Mouse (Mus musculus) v-Abl transformed pro-B cells (cell line): ENCODE measurements around the gene Lpp.

Experiments used
- in situ Hi-C, 2 experiments: fragments of 400-800 bp; cut with MboI; formaldehyde crosslinking; loops; one replicate each; pipeline ENCODE4 v1.15.1; 2025; ENCODE audit not compliant: unreplicated experiment in 2 of 2

Gene Lpp

DNA sequence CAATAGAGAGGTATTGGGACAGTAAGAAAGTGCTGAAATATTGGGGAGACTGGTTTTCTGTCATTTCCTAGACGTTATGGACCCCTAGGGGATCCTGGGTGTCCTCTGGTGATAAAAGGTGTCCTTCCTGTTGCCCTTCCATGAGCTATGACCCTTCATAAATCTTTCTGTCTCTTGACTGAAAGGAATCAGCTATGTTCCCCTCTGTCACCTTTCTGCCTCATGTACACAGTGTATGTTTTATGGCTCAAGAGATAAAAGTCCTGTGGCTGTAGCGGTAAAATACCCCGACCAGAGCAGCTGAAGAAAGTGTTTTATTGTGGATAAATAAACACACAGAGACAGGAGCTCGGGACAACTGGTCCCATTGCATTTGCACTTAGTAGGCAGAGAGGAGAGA is 5.2 kb downstream of the Lpp start:
- in situ Hi-C loops, result no loop called here

DNA sequence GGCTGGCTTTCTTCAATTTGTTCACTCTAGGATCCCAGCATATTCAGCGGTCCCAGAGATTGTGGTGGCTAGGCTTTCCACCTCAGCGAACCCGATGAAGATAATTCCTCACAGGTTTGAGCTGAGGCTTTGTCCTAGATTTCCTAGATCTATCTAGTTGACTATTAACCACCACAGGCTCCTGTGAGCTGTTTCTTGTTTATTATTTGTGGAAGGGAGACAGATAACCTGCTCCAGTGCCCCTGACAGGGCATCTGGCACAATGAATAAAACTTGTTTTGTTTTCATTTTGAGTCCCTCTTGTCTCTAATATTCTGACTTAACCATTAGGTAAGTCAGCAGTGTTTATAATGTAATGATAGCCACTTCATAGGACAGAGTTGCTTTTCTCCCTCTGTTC is 5.6 kb downstream of the Lpp start:
- in situ Hi-C loops, result no loop called here

DNA sequence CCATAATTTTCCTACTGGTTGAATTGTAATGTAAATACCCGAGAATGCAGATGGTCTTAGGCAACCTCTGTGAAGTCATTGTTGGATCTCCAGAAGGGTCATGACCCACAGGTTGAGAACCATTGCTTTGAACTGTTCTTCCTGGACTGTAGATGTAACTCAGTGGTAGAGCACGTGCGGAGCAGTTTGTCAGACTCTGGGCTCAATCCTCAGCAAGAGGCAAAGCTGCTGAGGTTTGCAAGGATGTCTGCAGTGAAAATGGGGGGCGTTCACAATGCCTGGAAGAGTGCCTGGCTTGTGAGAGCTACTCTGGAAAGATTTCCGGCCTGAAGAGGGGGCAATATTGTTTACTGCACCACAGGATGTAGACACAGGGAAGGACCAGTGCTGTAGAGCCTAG is 6.2 kb downstream of the Lpp start:
- in situ Hi-C loops, result no loop called here

DNA sequence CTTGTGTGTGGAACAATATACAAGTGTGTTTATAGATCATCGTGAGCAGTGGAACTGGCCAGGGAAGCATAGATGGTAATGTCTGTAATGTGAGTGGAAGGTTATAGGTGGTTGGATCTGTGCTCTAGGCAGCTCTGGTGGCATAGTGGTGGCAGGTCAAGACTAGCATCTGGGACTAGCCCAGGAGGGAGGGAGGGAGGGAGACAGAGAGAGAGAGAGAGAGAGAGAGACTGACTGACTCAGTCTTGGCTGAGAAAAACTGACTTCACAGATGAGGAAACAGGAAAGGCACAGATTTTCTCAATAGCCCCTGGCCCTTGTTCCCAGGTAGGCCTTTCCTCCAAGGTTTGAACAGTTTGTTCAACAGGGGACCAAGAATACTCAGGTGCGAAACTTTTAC is 7.5 kb downstream of the Lpp start:
- in situ Hi-C loops, result no loop called here

DNA sequence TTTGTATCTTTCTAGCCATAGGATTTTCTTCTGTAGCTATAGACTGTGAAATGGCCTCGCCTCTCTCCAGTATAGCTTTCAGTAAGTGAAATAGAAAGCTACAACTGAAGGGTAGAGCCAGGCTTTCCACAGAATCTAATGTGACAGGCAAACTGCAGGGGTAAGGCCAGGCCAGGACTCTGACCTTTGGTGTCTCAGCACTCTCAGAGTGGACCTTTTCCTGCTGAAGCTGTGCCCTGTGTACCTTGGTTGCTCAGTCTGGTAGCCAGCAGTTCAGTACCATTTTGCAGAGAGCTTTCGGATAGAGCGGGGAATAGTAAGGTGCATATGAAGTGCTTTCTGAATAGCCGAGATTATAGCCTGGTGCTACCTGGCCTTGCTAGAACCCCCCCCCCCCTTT is 9.5 kb downstream of the Lpp start:
- in situ Hi-C loops, result no loop called here

DNA sequence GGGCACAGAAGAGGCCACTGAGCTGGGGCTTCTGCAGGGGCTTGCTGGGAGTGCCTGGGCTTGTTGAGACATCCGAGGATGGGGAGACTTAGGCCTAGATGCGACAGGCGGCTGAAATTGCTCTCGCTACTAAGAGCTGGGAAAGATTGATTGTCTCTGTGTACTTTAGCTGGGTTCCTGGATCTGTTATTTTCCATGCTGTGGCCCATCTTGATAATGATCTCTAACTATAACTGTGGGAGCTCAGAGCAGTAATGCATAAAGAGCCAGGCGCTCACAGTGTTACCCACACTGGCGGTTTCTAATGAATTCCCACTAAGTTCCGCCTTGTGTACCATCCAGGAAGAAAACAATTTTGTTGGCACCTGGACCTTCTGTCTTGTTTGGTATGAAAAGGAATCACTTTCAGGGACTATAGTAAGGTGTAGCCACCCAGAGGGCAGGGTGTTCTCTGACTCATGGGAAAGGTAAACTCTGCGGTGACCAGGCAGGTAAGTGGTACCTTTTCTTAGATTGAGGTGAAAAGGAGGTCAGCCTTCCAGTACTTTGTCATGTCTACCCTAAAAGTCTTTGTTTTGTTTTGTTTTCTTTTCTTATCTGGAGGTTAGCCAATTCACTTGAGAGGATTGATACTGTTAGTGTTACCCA is 10.6 kb downstream of the Lpp start:
- in situ Hi-C loops, result no loop called here

DNA sequence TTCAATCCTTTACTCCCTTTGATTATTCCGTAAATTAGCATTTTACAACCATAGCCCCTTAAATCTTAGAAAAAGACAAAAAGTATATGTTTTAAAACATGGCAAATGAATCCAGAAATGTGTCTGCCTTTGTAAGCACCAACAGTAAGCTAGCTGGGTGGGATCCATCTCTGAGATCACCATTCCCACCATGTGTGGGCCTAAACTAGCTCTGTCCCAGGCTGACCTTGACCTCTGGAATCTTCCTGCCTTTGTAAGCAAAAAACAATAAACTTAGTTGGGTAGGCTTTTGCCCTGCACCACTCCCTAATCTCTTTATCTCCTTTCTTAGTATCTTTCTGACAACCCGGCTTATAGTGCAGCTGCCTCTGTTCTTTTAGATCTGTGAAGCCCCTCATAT is 13.2 kb downstream of the Lpp start:
- in situ Hi-C loops, result no loop called here

DNA sequence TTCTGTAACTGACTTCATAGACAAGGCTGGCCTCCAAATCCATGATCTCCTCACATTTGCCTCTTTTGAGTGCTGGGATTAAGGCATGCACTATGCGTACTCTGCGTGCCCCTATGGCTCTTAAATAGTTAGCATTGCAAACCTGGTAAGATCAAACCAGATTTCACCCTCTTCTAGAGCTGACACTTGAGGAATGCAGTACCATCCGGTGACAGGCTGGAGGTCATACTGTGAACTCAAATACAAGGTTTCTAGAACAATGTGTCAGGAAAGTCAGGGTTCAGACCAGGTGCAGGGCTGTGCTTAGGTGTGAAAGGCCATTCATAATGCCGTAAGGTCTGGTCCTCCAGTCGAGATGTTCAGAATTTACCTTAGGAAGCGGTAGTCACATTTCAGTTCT is 18.0 kb downstream of the Lpp start:
- in situ Hi-C loops, result no loop called here

DNA sequence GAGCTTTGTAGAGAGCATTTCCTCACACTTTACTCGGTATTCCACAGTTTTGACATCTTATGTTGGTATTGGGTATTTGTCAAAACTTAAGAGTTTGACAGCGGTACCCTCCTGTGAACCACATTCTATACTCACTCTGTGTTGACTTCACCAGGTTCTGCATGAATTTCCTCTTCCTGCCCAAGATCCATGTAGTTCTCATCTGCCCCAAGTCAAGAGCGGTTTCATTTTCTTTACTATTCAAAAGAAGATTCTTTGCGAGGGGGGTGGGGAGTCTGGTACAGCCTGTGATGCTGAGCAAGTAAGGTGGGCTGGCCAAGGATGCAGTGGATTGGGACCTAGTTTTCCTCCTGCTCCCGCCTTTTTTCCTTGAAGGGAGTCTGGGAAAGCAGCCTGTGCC is 18.9 kb downstream of the Lpp start:
- in situ Hi-C loops, result no loop called here

DNA sequence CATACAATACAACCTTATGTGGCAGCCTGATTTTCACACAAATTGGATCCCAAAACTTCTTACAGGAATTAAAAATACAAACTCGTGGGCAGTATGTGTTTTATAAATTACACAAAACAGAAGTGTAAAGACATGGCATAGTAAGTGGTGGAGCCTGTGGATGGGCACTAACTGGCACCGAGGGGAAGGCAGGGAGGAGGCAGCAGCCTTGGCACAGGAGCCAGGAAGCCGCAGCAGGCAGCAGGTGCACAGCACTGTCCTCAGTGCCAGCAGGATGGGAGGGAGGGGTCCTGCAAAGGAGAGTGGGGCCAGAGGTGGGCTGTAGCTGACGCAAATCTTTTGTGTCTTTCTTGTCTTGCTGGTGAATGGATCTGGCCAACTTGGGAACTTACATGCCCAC is 19.8 kb downstream of the Lpp start:
- in situ Hi-C loops, result no loop called here

DNA sequence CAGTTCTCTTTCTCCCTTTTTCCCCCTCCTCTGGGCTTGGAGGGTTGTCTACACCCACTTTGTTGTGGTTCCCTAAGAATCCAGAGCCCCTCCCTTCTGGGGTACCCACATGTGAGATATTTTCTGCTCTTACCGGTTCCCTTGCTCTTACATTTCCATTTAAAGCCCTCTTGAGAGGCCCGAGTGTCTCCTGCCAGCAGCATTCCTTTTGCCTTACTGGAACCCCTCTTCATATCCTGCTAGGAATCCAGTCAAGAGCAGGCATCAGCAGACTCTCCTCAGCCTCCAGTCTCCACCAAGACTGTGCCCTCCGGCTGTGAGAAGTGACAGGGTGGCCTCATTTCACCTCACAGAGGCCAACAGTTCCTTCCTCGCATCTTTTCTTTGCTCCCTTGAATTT is 24.7 kb downstream of the Lpp start:
- in situ Hi-C loops, result no loop called here

DNA sequence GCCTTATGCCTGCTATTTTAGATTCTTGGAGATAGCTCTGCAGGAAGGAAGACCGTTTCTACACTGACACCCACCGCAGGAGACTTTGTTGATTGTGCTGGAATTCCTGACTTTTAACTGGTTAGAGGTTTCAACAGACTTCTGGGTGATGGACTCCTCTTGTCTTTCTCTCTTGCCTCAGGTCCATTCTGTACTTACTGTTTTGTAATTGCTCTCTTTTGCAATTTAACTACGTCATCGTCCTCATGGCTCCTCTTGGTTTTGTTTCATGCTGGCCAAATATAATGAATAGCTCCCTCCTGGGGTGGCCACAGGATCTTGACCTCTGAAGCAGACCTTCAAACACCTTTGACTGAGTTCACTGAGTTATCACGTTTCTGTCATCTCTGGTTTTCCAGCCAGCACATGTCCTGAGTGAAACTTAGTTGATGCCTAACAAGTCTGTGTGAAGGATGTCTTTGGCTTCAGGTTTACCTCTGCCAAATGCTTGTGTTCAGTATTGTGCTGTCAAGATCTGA is 27.4 kb downstream of the Lpp start:
- in situ Hi-C loops, result no loop called here

DNA sequence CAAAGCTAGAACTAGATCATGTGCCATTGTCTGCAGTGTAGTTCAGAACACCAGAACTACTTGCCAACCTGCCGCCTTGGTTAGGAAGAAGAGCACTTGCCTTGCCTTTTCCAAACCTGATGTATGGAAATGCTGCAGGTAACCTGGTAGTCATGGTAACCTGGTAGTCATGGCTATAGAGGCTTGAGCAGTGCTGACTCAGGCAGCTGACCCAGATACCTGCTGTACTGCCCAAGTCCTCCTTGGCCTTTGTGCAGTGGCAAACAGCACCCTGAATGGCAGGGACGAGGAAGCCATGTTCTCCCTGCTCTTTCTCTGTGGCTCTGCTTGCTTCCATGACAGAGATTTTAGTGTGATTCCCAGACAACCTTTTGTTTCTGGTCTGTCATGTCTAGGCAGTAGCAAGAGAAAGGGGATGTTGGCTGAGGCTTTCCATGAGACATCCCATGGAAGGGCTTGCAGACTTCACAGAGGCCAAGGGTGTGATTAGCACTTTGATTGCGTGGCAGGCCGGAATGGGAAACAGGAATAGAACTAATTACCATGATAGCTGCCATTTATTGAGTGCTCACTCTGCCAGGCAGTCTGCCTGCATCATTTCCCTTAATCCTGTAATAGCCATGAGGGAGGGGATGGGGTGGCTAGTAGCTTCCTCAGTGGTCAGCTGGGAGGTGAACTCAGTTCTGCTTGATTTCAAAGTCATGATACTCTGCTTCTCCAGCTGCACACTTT is 28.5 kb downstream of the Lpp start:
- in situ Hi-C loops, result no loop called here

DNA sequence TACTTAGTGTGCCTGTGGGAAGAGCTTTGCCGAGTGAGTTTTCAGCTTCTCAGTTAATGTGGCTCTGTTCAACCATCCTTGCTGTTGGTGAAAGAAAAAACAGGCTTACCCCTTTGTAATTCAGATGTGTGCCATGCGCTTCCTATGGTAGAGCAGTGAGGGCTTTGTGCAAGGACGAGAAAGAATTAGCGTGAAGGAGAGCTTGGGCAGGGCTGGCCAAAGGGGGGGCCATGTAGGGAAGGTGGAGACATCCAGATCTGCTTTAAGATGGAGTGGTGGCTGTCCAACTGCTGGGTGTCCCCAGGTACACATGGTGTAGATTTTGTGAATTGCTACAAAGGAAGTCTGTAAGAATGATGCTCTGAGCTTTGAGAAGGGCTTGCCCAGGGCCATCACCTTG is 29.9 kb downstream of the Lpp start:
- in situ Hi-C loops, result no loop called here

DNA sequence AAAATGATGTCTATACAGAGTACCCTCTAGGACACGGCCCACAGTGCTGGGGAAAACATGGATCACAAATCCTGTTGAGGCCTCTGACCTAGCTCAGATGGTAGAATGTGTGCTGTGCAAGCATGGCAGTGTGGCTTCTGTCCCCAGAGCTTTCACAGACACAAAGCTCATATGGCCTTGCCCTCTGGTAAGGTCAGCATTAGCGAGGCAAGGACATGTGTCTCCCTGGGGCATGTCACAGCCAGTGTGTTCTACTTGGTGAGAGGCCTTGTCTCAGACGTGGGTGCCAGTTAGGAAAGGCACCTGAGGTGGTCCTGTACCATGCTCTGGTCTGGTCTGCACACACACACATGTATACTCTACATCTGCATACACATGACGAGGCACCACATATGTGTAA is 30.4 kb downstream of the Lpp start:
- in situ Hi-C loops, result no loop called here

DNA sequence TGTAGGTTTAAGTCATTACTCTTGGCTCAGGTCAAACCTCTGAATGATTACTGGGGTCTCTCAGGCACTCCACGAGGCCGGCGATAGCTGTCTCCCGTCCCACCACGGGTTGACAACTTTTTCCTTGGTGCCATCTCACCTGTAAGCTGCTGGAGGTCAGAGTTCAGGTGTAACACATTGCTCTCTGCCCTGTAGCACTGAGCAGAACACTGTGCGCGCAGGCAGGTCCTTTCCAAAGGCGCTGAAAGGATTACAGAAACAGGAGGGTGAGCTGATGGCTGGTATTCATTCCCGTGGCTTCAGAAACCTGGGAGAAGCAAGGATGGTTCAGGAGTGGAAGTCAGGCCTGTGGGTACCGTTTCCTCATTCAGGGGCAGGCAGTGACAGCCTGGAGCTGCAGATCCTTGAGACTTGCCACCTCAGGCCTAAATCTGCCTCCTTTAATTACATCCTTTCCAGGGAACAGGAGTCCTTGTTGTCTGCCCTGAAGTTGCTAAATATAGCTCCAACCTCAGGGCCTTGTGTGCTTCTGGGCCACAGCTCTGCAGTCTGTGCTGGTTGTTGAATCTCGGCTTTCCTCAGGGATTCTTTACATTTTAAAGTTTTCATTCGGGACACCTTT is 31.2 kb downstream of the Lpp start:
- in situ Hi-C loops, result no loop called here

DNA sequence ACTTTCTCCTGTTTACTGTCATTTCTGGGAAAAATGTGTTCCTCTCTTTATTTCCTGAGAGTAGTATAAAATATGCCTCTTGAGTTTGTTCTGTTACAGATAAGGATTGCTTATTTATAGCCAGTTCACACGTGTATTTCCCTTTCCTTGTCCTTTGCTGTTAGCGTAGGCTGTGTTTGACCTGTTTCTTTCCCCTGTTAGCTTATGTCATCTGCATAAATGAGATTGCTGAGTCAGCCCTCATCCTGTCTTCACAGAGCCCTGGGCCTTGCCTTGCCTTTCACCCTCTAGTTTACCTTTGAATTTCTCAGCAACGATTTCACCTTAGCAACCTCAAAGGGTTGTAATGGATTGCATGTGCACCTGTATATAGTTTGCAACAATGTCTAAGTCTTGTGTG is 32.5 kb downstream of the Lpp start:
- in situ Hi-C loops, result no loop called here

DNA sequence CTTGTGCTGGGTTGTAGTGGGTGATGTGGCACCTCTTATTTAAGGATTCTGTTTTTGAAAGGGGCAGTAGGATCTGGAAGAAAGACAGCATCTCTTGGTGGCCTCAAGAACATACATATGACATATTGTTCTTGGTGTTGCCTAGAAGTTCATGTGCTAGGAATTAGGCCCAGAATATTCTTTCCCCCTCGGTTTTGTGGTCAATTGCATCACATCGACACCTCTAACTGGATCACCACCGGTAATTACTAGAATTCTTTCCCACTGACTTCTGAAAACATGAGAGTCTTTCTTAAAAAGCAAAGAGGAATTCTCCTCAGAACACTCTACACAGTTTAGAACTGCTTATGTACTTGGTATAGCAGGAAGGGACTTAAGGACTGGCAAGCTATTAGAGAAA is 34.3 kb downstream of the Lpp start:
- in situ Hi-C loops, result no loop called here

DNA sequence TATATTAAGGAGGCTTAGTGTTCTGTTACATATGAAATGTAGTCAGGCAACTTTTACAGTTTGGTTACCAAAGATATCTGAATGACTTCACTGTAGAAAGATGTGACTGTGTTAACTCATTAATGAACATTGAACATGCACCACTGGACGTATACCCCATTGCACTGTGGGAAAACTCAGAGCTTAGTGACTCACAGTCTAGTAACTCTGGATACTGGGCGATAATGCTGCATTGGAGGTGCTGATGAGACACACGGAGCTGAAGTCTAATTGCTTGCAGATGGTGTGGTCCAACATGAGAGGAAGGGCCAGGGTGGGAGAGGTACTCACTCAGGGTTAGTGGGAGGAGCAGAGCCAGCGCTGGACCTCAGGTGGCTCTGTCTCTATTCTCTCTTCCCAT is 34.7 kb downstream of the Lpp start:
- in situ Hi-C loops, result no loop called here

DNA sequence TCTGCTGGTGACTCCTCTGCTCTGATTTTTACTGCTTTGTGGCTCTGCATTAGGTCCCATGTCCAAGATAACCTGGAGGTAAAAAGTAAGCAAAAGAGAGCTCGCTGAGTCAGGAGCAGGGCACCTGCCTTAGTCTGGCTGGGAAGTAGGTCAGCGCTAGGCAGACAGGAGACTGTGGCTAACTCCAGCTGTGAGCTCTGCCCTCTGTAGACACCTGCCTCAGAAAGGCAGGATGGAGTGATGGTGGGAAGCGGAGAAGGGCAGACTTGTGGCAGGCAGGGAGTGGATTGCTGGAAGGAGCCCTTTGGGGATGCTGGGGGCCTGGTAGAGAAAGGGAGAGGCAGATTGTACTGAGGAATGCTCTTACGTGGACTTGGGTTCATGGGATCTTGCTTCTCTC is 35.4 kb downstream of the Lpp start:
- in situ Hi-C loops, result no loop called here

DNA sequence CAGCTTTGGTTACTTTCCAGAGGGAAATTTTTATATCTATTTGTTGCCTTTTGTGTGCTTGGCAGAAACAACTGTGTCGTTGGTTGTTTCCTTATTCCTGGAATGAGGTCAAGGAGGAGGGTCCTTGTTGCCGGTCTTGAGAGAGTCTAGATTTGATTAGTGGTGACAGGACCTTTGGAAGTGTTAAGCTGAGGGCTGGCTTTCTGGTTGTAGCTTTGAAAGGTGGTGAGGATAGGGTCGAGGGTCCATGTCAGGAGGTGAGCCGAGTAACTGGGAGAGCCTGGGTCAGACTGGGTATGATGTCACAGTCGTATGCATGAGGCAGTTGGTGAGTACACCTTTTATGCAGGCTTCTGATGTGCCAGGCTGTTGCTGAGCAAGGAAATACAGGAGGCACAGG is 36.4 kb downstream of the Lpp start:
- in situ Hi-C loops, result no loop called here

DNA sequence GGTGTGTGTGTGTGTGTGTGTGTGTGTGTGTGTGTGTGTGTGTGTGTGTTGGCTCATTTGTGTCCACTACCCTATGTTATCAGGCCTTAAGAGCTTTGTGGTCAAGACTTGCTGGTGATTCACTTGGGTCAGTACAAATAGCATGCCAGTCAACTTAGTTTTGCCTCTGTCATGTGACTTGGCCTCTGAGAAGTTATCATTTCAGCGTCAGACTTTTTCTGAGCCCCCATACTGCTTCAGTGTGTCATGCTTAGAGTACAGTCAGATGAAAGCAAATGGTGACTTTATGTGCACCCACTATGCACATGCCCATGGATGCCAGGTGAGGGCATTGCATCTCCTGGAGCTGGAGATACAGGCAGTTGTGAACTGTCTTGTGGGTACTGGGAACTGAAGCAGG is 38.5 kb downstream of the Lpp start:
- in situ Hi-C loops, result no loop called here
